Mouse (Mus musculus): ENCODE results near the gene Ptchd4. TPM values are rescaled to one million over a fixed set of nuclear protein-coding genes. Genes with fewer than 3 reads are reported as not detected.

Ptchd4 gene
- total RNA-seq, 2 experiments from 2014 or later, result 9.6 to 10.1 TPM

DNA sequence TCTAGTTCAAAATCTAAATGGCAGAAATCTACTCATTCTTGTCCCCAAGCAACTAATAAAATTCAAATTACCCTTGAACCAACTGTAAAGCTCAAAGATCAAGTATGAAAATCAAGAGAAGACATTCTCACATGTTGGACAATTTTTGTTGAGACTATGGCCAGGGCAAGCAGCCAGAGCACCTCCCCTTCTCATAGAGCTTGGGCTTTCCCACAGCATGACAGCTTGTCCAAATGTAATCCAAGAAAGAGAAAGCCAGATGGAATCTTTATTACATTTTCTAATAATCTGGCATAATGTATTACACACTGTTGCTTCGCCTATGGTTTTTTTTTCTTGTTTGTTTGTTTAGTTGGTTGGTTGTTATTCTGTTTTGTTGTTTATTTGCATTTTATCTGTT, 102.7 kb downstream of the Ptchd4 start:
- DNase-seq (ENCODE audit: low spot score in 2 of 2), result peak; percentile 30 to 33

DNA sequence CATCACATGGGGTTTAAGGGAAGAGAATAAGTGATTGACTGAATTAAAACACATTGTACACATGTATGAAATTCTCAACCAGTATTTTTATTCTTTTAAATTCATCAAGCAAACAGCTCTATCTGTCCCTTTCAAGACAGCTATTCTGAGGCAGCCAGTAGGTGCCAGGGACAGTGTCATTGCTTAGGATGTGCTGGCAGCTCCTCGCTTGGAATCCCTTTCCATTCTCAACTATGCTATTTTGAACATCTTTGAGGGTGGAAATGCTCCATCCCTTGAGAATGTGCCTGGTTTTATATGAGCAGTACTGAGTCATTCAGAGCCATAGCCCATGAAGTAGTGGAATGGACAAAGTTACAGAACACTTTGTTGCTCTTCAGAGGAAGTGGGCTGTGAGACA, 112.2 kb downstream of the Ptchd4 start:
- no peak for DNase-seq (ENCODE audit: low spot score in 2 of 2)

DNA sequence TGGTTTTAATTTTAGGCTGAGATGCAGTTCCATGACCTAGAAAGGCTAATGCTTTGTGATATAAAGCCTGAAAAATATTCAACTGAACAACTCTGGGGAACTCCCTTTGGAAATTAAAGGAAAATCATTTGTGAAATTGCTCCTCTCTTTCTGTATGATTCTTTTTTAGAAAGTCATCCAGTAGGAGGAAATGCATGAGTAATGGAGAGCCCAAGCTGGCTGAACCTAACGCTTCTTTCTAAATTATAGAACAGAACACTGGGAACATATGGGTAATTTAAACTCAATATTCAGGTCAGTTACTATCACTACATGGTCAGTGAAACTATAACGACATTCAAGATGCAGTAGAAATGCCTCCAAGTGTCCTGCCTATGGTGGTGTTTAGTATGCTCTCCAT, 114.6 kb downstream of the Ptchd4 start:
- no peak for DNase-seq (ENCODE audit: low spot score in 2 of 2)

DNA sequence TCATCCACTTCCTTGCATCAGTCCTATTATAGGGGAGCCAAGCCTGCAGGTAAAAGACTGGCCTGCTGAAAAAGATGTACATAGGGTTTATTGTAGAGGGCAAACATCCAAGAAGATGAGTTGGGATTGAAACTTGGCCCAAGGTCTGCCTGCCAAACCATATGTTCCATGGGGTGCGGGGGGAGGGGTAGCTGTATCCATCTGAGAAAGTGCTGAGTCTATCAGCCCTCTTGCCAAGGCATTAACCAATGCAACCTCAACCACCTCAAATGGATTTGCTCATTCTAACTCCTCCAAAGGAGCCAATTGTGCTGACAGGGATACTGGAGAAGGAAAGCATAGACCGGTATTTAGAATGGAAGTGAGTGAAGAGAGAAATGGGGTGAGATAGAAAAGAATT, 136.5 kb downstream of the Ptchd4 start:
- no peak for DNase-seq (ENCODE audit: low spot score in 2 of 2)

DNA sequence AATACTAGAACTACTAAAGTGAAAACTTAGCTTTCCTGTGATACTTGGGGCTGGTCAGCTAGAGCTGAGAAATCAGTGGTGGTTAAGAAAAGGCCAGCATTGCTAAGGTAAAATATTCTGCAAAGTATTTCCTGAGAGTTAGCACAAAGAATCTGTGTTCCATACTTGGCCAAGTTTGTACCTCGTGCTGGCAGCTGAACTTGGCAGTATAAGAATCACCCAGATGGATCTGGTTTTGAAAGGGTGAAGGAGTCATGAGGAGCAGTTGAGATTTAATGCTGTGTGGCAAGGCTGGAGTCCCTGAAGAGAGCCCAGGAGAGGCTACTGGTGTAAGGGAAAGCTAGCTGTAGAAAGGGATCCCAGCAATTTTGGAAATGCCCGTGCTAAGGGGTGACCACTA, 140.7 kb downstream of the Ptchd4 start:
- no peak for DNase-seq (ENCODE audit: low spot score in 2 of 2)

DNA sequence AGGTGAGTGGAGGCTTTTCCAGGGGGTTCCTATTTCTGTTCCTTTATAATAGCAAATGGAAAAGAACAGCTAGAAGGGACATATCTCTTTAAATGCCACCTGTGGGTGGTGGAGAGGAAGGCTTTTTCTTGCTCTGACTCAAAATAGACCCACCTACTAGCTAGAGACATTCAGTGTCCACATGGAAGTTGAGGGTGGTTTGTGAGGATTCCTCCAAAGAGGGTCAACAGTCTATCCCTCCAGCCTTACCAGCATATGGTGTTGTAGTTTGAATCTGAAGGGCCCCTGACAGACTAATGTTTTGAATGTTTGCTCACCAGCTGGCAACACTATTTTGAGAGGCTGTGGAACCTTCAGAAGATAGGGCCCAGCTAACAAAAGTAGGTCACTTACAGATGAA, 147.0 kb downstream of the Ptchd4 start:
- DNase-seq (ENCODE audit: low spot score in 2 of 2), result no peak

DNA sequence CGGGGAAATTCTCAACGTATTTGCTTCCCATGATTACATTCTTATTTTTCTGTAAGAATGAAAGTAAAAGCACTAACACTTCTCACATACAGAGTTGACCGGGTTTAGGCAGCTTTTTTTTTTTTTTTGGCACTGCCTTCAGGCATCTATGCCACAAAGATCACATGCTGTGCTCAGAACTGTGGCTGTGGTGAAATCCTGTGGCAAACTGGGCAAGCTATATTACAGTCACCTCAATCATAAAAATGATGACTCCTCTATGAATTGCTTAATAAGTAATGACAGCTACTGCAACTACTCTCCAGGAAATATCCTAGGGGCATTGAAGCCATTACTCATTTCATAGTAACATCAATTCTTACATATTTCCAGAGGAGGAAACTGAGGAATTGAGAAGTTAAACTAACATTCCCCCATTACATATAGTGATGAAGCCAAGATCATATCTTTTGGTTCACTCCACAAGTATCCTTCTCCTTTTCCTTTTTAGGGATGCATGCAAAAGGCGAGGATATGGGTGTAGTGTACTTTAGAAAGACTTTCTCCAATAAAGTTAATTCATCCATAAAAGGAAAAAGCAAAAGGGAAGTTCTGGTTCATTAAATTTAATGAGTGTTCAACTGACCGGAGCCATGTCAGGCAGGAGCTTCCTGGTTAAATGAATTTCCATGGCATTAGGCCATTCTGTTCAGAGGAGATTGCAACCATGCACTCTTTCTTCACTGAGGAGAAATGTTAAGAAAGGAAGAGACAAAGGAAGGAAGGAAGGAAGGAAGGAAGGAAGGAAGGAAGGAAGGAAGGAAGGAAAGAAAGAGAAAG, 164.6 kb downstream of the Ptchd4 start:
- DNase-seq (ENCODE audit: low spot score in 2 of 2), result no peak

DNA sequence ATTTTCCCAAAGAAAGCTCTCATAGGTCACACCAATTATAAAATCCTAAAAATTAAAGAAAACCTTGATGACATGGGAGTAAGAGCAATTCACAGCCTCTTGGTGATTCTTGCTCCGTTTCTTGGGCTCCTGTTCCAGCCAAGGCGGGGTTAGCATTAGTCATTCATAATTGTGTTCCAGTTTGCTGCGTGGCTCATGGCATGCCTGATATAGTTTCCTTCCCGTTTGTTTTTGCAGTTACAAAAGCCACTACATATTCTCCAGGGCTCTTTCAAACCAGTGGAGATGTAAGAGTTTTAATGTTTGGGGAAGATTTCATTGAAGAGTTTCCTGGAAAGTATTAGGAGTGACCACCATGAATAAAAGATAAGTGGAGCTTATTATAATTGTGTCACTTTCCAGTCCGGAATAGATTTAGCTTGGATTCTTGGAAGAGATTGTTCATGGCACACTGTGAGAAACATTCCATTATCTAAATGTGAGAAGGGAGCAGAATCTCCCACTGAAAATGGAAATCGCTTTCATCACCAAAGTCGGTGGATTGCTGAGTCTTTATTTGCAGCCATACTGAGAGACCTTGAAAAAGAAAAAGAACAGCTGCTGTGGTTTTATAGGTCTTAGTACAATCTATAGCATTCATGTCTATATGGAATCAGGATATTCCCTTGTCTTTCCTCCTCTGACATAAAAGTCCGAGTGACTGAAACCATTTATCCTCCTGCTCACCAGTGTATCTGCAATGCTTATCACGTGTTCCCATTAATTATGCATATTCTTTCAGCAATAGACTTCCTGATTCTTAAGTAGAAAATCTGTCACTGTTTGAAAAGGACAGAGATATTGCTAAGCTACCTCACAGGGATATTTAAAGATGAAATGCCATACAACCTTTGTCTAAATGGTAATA, 193.9 kb downstream of the Ptchd4 start:
- no peak for DNase-seq (ENCODE audit: low spot score in 2 of 2)

DNA sequence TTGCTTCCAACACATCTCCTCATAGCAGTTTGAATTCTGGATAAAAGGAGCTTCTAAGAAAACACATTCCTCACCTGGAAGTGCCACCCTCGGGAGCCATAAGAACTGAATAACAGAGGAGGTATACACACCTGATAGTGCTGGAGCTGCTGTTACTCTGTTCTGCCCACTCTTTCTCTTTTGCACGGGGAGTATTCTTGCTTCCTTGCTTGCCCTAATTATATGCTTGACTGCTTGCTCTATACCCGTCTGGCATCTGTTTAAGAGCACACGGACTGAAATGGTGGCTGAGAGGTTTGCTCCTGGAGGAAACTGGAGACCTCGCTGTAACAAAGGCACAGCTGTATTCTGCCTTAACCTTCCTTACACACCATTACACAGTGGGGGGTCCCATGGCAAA, 214.4 kb downstream of the Ptchd4 start:
- DNase-seq (ENCODE audit: low spot score in 2 of 2), result no peak

DNA sequence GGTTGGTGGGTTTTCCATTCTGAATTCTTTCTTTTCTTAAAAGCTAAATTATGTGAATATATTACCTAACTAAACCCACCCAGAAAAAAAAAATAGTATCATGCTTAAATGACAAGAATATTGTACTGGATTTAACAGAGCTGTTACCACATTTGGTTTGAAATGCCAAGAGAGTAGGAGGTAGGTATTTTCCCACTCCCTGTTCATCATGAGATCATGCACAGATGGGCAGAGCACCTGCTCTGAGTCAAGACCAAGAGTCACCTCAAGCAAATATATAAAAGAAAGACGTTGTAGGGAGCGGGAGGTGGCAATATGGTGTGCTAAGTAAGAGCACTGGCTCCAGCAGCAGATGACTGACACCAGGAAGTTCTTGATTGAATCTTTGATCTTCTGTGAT, 233.8 kb downstream of the Ptchd4 start:
- no peak for DNase-seq (ENCODE audit: low spot score in 2 of 2)

Measured in layer of hippocampus, postnatal 10 days (tissue).